Mouse (Mus musculus) myocyte (in vitro differentiated cells): ENCODE results near the gene Ifne. TPM values are rescaled to one million over a fixed set of nuclear protein-coding genes. Genes with fewer than 3 reads are reported as not detected.
A peak's percentile ranks its signal among the peaks of the same experiment; 100 is the strongest.

Experiments
- H3K27me3 ChIP-seq: one replicate; pipeline ENCODE4 v1.6.1; 2011; ENCODE audit not compliant: control insufficient read depth, insufficient read depth, insufficient read length
- H3K36me3 ChIP-seq: one replicate; pipeline ENCODE4 v1.6.1; 2011; ENCODE audit not compliant: control insufficient read depth, insufficient read depth
- H3K4me2 ChIP-seq: one replicate; pipeline ENCODE4 v1.6.1; 2011; ENCODE audit warnings: low read depth, control low read depth
- H3K4me3 ChIP-seq: one replicate; pipeline ENCODE4 v1.5.1; 2011; ENCODE audit warnings: mild to moderate bottlenecking, control low read depth, moderate library complexity
- H3K79me2 ChIP-seq: one replicate; pipeline ENCODE4 v1.6.1; 2011; ENCODE audit not compliant: control insufficient read depth, insufficient read depth
- H3ac ChIP-seq: one replicate; pipeline ENCODE4 v1.6.1; 2011; ENCODE audit not compliant: control insufficient read depth, insufficient read length
- CEBPB ChIP-seq: IDR thresholded peaks from 2 replicates; pipeline ENCODE4 v1.6.1; 2011; ENCODE audit warnings: mild to moderate bottlenecking, moderate library complexity; ENCODE audit not compliant: poor library complexity, insufficient read depth, severe bottlenecking
- E2F4 ChIP-seq: IDR thresholded peaks from one replicate; pipeline ENCODE4 v1.6.1; 2011; ENCODE audit warnings: mild to moderate bottlenecking, control low read depth, moderate library complexity; ENCODE audit not compliant: insufficient read depth
- MAX ChIP-seq: IDR thresholded peaks from one replicate; pipeline ENCODE4 v1.6.1; 2011; ENCODE audit warnings: low read depth, mild to moderate bottlenecking, control low read depth
- MYOD1 ChIP-seq, 3 experiments: IDR thresholded peaks; one replicate each; pipeline ENCODE4 v1.6.1; 2011; ENCODE audit warnings: control low read depth in 2 of 3, low read depth in 2 of 3, mild to moderate bottlenecking in 2 of 3, moderate library complexity in 1 of 3; ENCODE audit not compliant: insufficient read length in 2 of 3, control insufficient read depth in 1 of 3
- MYOG ChIP-seq, 3 experiments: IDR thresholded peaks; one replicate each; pipeline ENCODE4 v1.6.1; 2011; ENCODE audit warnings: control low read depth in 2 of 3, low read depth in 2 of 3, mild to moderate bottlenecking in 2 of 3; ENCODE audit not compliant: insufficient read length in 2 of 3, control insufficient read depth in 1 of 3, insufficient read depth in 1 of 3
- POLR2A ChIP-seq: IDR thresholded peaks from one replicate; pipeline ENCODE4 v1.6.1; 2011; ENCODE audit warnings: low read depth, mild to moderate bottlenecking, control low read depth, moderate library complexity; ENCODE audit not compliant: insufficient read length
- POLR2AphosphoS2 ChIP-seq: IDR thresholded peaks from one replicate; pipeline ENCODE4 v1.6.1; 2011; ENCODE audit warnings: low read depth, control low read depth; ENCODE audit not compliant: insufficient read length
- REST ChIP-seq: IDR thresholded peaks from one replicate; pipeline ENCODE4 v1.6.1; 2011; ENCODE audit warnings: mild to moderate bottlenecking, control low read depth, moderate library complexity; ENCODE audit not compliant: insufficient read depth, insufficient read length
- SRF ChIP-seq: IDR thresholded peaks from one replicate; pipeline ENCODE4 v1.6.1; 2011; ENCODE audit warnings: low read depth; ENCODE audit not compliant: control insufficient read depth, insufficient read length
- TCF12 ChIP-seq: IDR thresholded peaks from one replicate; pipeline ENCODE4 v1.6.1; 2011; ENCODE audit warnings: mild to moderate bottlenecking, control low read depth; ENCODE audit not compliant: poor library complexity, insufficient read depth, severe bottlenecking
- TCF3 ChIP-seq: IDR thresholded peaks from one replicate; pipeline ENCODE4 v1.6.1; 2011; ENCODE audit warnings: low read depth, control low read depth; ENCODE audit not compliant: insufficient read length
- polyA plus RNA-seq: library from polyadenylated mRNA; unstranded; fragments of >200 nt; fragmentation: generic; extraction: Trizol; gene quantifications from one replicate; pipeline ENCODE4 v1.2.1, GENCODE M21; 2012; ENCODE audit warnings: missing spikeins

The Ifne gene
- polyA plus RNA-seq, 1 experiment = not detected

- H3ac ChIP-seq = no peak overlapping the region
- no peaks in the 10 kb centered on the region for H3K27me3 ChIP-seq
- no peaks in the 10 kb centered on the region for H3K36me3 ChIP-seq
- no peak overlapping the region for H3K4me3 ChIP-seq
- no peaks in the 10 kb centered on the region for H3K79me2 ChIP-seq
- TF ChIP-seq E2F4 = no peak
- no peak overlapping the region for H3K4me2 ChIP-seq
These were observed 8.2 kb upstream of the Ifne start for GRCm38 (mm10) chr4:88888236-88888635.

- no peak for TF ChIP-seq TCF3
- TF ChIP-seq SRF = no peak
- no peak for TF ChIP-seq MAX
- TF ChIP-seq MYOD1 (IDR thresholded peaks at IDR 0.05; ENCODE audit: control insufficient read depth in 1 of 3, insufficient read length in 2 of 3, low read depth in 2 of 3) = no peak
- no peak for TF ChIP-seq E2F4
- TF ChIP-seq REST = no peak
- no peak for TF ChIP-seq MYOG (IDR thresholded peaks at IDR 0.05; ENCODE audit: control insufficient read depth in 1 of 3, insufficient read depth in 1 of 3, insufficient read length in 2 of 3, low read depth in 2 of 3)
- Histone ChIP-seq H3K4me3 (no peak overlapping the region), H3K4me2 (no peak overlapping the region), H3K36me3 (no peaks in the 10 kb centered on the region), H3K79me2 (no peaks in the 10 kb centered on the region), H3K27me3 (no peaks in the 10 kb centered on the region), H3ac (no peak overlapping the region)
These were observed 1.2 kb downstream of the Ifne start for GRCm38 (mm10) chr4:88878772-88879171.

- Histone ChIP-seq H3ac (no peak overlapping the region), H3K79me2 (no peaks in the 10 kb centered on the region), H3K27me3 (no peaks in the 10 kb centered on the region), H3K4me3 (no peak overlapping the region), H3K4me2 (no peak overlapping the region), H3K36me3 (no peaks in the 10 kb centered on the region)
- TF ChIP-seq MYOD1 (IDR thresholded peaks at IDR 0.05; ENCODE audit: control insufficient read depth in 1 of 3, insufficient read length in 2 of 3, low read depth in 2 of 3) = no peak
- TF ChIP-seq SRF = no peak
- TF ChIP-seq TCF3 = no peak
- no peak for TF ChIP-seq REST
- TF ChIP-seq CEBPB = no peak
- TF ChIP-seq POLR2AphosphoS2 = no peak
- no peak for TF ChIP-seq E2F4
- TF ChIP-seq TCF12 = no peak
- TF ChIP-seq POLR2A = no peak
These were observed 1.8 kb downstream of the Ifne start for GRCm38 (mm10) chr4:88878246-88878645.

- Histone ChIP-seq H3K27me3 (no peaks in the 10 kb centered on the region), H3K79me2 (no peaks in the 10 kb centered on the region), H3ac (no peak overlapping the region), H3K4me2 (peak overlapping the region; percentile 52), H3K36me3 (no peaks in the 10 kb centered on the region), H3K4me3 (no peak overlapping the region)
- TF ChIP-seq SRF (no peak), REST (no peak), POLR2AphosphoS2 (no peak), TCF3 (no peak), CEBPB (no peak), TCF12 (no peak)
These were observed 3.5 kb downstream of the Ifne start for GRCm38 (mm10) chr4:88876520-88876919.

GRCm38 (mm10) chr4:88875435-88876095 lies 4.4 kb downstream of the Ifne start:
- no peak for TF ChIP-seq SRF
- no peak for TF ChIP-seq POLR2A
- TF ChIP-seq E2F4 = no peak
- no peak for TF ChIP-seq TCF3
- no peaks in the 10 kb centered on the region for H3K79me2 ChIP-seq
- H3K4me3 ChIP-seq = no peak overlapping the region
- H3K36me3 ChIP-seq = no peaks in the 10 kb centered on the region
- H3ac ChIP-seq = no peak overlapping the region
- no peak overlapping the region for H3K4me2 ChIP-seq
- H3K27me3 ChIP-seq = no peaks in the 10 kb centered on the region

GRCm38 (mm10) chr4:88872691-88873090 lies 7.3 kb downstream of the Ifne start:
- no peaks in the 10 kb centered on the region for H3K79me2 ChIP-seq
- H3K4me3 ChIP-seq = no peak overlapping the region
- no peak overlapping the region for H3ac ChIP-seq
- H3K4me2 ChIP-seq = no peak overlapping the region
- no peak for TF ChIP-seq TCF3
- no peaks in the 10 kb centered on the region for H3K27me3 ChIP-seq
- no peaks in the 10 kb centered on the region for H3K36me3 ChIP-seq
